Mouse (Mus musculus) intestine, embryonic 16.5 days (tissue): ENCODE measurements around the gene Cd82. TPM values are rescaled to one million over a fixed set of nuclear protein-coding genes. Genes with fewer than 3 reads are reported as not detected.

Source experiments
- microRNA-seq: library from miRNA; unstranded; fragments of <30 nt; microRNA quantifications from one replicate; pipeline ENCODE4, GENCODE M21; 2016
- polyA plus RNA-seq: library from polyadenylated mRNA; unstranded; fragments of >200 nt; fragmentation: Nextera tagmentation; extraction: Ambion mirVana; gene quantifications from 2 replicates; pipeline ENCODE4 v1.2.1, GENCODE M21; 2015

Cd82 gene
- polyA plus RNA-seq, 1 experiment from 2014 or later = 171 TPM

Small RNA genes within 50 kb of the gene (microRNA-seq; reads per million reads assigned to microRNA genes)
- gene Mir7001 = not detected

Other genes with a start within 250 kb of the Cd82 start
- 19.5 and 19.6 TPM in 2 replicates for gene Tspan18, start 128.6 kb downstream of the Cd82 start, polyA plus RNA-seq
- not detected in 2 replicates for gene Gm10803, start 97.4 kb upstream of the Cd82 start, polyA plus RNA-seq
- 0.04 and 0.10 TPM in 2 replicates for gene Alx4, start 179.2 kb upstream of the Cd82 start, polyA plus RNA-seq